Mouse (Mus musculus): ENCODE measurements around the gene Wdr31.
"Not testable (repeated sequence)": the region's sequence is repeated elsewhere in the genome, so short reads cannot be mapped to it uniquely, and the experiment has no call there.

The Wdr31 gene

GRCm38 (mm10) chr4:62496815-62497214 is 26.1 kb upstream of the Wdr31 start:
- no peak for DNase-seq (ENCODE audit: low read depth in 1 of 2, low spot score in 2 of 2)

GRCm38 (mm10) chr4:62495946-62496345 is 25.2 kb upstream of the Wdr31 start:
- DNase-seq (ENCODE audit: low read depth in 1 of 2, low spot score in 2 of 2), result no peak

GRCm38 (mm10) chr4:62494230-62494629 is 23.5 kb upstream of the Wdr31 start:
- DNase-seq (ENCODE audit: low read depth in 1 of 2, low spot score in 2 of 2), result no peak

- DNase-seq (ENCODE audit: low read depth in 1 of 2, low spot score in 2 of 2), result no peak
Observed at GRCm38 (mm10) chr4:62492682-62493081, 22.0 kb upstream of the Wdr31 start.

- DNase-seq (ENCODE audit: low read depth in 1 of 2, low spot score in 2 of 2), result no peak
Observed at GRCm38 (mm10) chr4:62487914-62488313, 17.2 kb upstream of the Wdr31 start.

GRCm38 (mm10) chr4:62487172-62487571 is 16.5 kb upstream of the Wdr31 start:
- DNase-seq (ENCODE audit: low read depth in 1 of 2, low spot score in 2 of 2), result no peak

GRCm38 (mm10) chr4:62486162-62486696 is 15.5 kb upstream of the Wdr31 start:
- DNase-seq (ENCODE audit: low read depth in 1 of 2, low spot score in 2 of 2), result no peak

GRCm38 (mm10) chr4:62485450-62486161 is 14.9 kb upstream of the Wdr31 start:
- DNase-seq (ENCODE audit: low read depth in 1 of 2, low spot score in 2 of 2), result no peak

GRCm38 (mm10) chr4:62484928-62485327 is 14.2 kb upstream of the Wdr31 start:
- no peak for DNase-seq (ENCODE audit: low read depth in 1 of 2, low spot score in 2 of 2)

- DNase-seq (ENCODE audit: low read depth in 1 of 2, low spot score in 2 of 2), result no peak
Observed at GRCm38 (mm10) chr4:62480709-62481605, 10.3 kb upstream of the Wdr31 start.

- DNase-seq (ENCODE audit: low read depth in 1 of 2, low spot score in 2 of 2), result no peak
Observed at GRCm38 (mm10) chr4:62479937-62480708, 9.4 kb upstream of the Wdr31 start, which contains the start of gene Bspry. Gene Bspry, plus strand, starts transcription at chr4:62480053.

GRCm38 (mm10) chr4:62479593-62479936 is 8.9 kb upstream of the Wdr31 start:
- DNase-seq (ENCODE audit: low read depth in 1 of 2, low spot score in 2 of 2), result not testable (repeated sequence)

GRCm38 (mm10) chr4:62477542-62478244 is 7.0 kb upstream of the Wdr31 start:
- DNase-seq (ENCODE audit: low read depth in 1 of 2, low spot score in 2 of 2), result no peak

GRCm38 (mm10) chr4:62475793-62476192 is 5.1 kb upstream of the Wdr31 start:
- DNase-seq (ENCODE audit: low read depth in 1 of 2, low spot score in 2 of 2), result no peak

- no peak for DNase-seq (ENCODE audit: low read depth in 1 of 2, low spot score in 2 of 2)
Observed at GRCm38 (mm10) chr4:62475131-62475530, 4.4 kb upstream of the Wdr31 start.

GRCm38 (mm10) chr4:62472071-62472470 is 1.4 kb upstream of the Wdr31 start:
- DNase-seq (ENCODE audit: low read depth in 1 of 2, low spot score in 2 of 2), result no peak

- no peak for DNase-seq (ENCODE audit: low read depth in 1 of 2, low spot score in 2 of 2)
Observed at GRCm38 (mm10) chr4:62468158-62468557, 2.5 kb downstream of the Wdr31 start.

GRCm38 (mm10) chr4:62463124-62463523 is 7.6 kb downstream of the Wdr31 start:
- no peak for DNase-seq (ENCODE audit: low read depth in 1 of 2, low spot score in 2 of 2)

GRCm38 (mm10) chr4:62460348-62460747 is 10.3 kb downstream of the Wdr31 start:
- no peak for DNase-seq (ENCODE audit: low read depth in 1 of 2, low spot score in 2 of 2)

- DNase-seq (ENCODE audit: low read depth in 1 of 2, low spot score in 2 of 2), result no peak
Observed at GRCm38 (mm10) chr4:62459081-62459480, 11.6 kb downstream of the Wdr31 start.

GRCm38 (mm10) chr4:62454995-62455394 is 15.7 kb downstream of the Wdr31 start:
- no peak for DNase-seq (ENCODE audit: low read depth in 1 of 2, low spot score in 2 of 2)

Data from monocyte, adult 2 months (primary cell).